Mouse (Mus musculus) left cerebral cortex, postnatal 36 days (tissue): ENCODE results near the gene Irf3. TPM values are rescaled to one million over a fixed set of nuclear protein-coding genes. Genes with fewer than 3 reads are reported as not detected.

Experiments
- DNase-seq, 2 experiments: peaks; one replicate each; pipeline ENCODE4 v3.0.0; 2021 to 2022; ENCODE audit warnings: low spot score in 2 of 2, mixed read lengths in 1 of 2
- intact Hi-C: fragments of 180-260 bp; cut with DNase I; formaldehyde crosslinking; loops from one replicate; pipeline ENCODE4 v1.15.1; 2025
- microRNA-seq: library from miRNA; unstranded; fragments of <30 nt; microRNA quantifications from one replicate; pipeline ENCODE4 v1.2.0, GENCODE M21; 2022
- total RNA-seq, 2 experiments: library from RNA; stranded (reverse); gene quantifications; 2 replicates each; pipeline ENCODE4 v1.2.3; 2021

The Irf3 gene
- total RNA-seq, 2 experiments from 2014 or later: 29.2 to 38.7 TPM

DNA sequence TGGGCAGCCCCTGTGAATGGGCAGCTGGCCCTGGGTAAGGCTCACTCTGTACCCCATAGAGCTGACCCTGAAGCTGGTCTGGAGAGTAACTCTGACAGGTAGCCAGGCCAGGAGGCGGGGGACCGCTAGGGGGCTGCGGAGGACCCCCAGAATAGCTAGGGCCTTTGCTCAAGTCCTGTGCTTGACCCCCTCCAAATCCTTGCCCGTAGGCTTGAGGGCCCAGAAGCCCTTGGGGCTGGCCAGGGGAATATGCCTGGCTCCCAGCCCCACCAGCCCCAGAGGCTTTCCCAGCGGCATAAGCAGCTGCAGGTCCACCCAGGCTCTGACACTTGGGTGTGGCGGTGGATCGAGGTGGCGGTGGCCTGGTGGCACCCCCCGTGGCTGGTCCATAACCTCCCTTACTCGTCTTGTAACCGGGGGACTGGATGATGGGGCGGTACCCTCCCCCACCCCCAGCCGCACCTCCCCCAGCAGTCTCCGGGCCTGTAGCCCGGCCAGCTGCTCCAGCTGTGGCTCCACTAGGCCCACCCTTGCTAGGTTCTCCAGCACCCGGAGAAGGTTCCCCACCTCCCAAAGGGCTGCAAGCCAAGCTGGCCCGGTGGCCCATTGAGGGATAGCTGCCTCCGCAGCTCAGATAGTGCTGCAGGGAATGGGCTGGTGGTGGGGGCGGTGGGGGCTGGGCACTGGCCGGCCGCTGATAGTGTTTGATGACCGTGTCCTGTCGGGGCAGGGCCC, 51.6 kb downstream of the Irf3 start:
- intact Hi-C loops: no loop called here
- DNase-seq: no peak

- intact Hi-C loops: loop anchor here (5.0 kb wide), 2 partner anchors 34 to 69 kb away; partner anchors contain the start of genes Rras and Scaf1
Measured at GRCm38 (mm10) chr7:45050945-45051600, 53.6 kb downstream of the Irf3 start.

DNA sequence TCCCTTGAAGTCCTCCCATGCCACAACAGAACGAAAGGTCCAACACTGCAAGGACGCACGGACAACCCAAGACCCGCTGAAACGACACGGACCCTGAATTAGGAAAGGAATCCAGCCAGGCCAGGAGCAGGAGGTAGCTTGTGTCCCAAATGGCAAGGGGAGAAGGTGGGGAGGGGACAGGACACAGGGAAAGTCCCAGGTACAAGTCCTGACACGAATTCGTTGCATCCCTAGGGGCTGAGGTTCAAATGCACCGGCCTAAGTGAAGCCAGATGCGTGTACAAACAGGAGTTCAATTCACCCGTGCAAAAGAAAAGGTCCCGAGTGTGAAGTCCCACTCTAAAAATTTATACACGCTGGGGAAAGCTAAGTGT, 54.1 kb downstream of the Irf3 start:
- DNase-seq: no peak
- intact Hi-C loops: loop anchor here (5.0 kb wide), 2 partner anchors 34 to 69 kb away; partner anchors contain the start of genes Rras and Scaf1

More at GRCm38 (mm10) chr7:45050945-45051600, 53.6 kb downstream of the Irf3 start:
- DNase-seq: peak; percentile 56 to 62

Small RNAs within 50 kb of the gene (microRNA-seq; reads per million reads assigned to microRNA genes)
- gene Mir7054: 1.0 reads per million

Other genes starting within 250 kb of the Irf3 start
- gene Vrk3, start 249.2 kb upstream of the Irf3 start, total RNA-seq: 10 to 100 TPM; 28.1 to 29.4 TPM
- gene Zfp473, start 246.6 kb upstream of the Irf3 start, total RNA-seq: under 1 TPM; 0.32 to 0.36 TPM
- gene Nup62, start 181.6 kb upstream of the Irf3 start, total RNA-seq: 10 to 100 TPM; 28.1 to 32.2 TPM
- gene Il4i1, start 181.3 kb upstream of the Irf3 start, total RNA-seq: 1 to 10 TPM; 2.2 to 2.4 TPM
- gene Atf5, start 181.0 kb upstream of the Irf3 start, total RNA-seq: 10 to 100 TPM; 22.2 to 26.5 TPM
- gene Akt1s1, start 148.7 kb upstream of the Irf3 start, total RNA-seq: 10 to 100 TPM; 67.7 to 73.6 TPM
- 10 to 100 TPM; 71.9 to 75.6 TPM for gene Tbc1d17, start 148.6 kb upstream of the Irf3 start, total RNA-seq
- gene Pnkp, start 140.5 kb upstream of the Irf3 start, total RNA-seq: 10 to 100 TPM; 26.8 TPM
- gene Ptov1, start 127.9 kb upstream of the Irf3 start, total RNA-seq: 100 to 1,000 TPM; 284 to 285 TPM
- gene Med25, start 104.9 kb upstream of the Irf3 start, total RNA-seq: 10 to 100 TPM; 91.7 to 98.1 TPM
- 10 to 100 TPM; 18.2 to 20.6 TPM for gene Fuz, start 101.6 kb upstream of the Irf3 start, total RNA-seq
- 100 to 1,000 TPM; 346 to 355 TPM for gene Ap2a1, start 68.2 kb upstream of the Irf3 start, total RNA-seq
- gene Tsks, start 54.4 kb upstream of the Irf3 start, total RNA-seq: 1 to 10 TPM; 1.4 to 3.4 TPM
- gene Cpt1c, start 22.8 kb upstream of the Irf3 start, total RNA-seq: 10 to 100 TPM; 85.4 to 97.7 TPM
- 100 to 1,000 TPM; 143 to 145 TPM for gene Prmt1, start 11.1 kb upstream of the Irf3 start, total RNA-seq
- gene Bcl2l12, start 1.1 kb downstream of the Irf3 start, total RNA-seq: 1 to 10 TPM; 1.8 to 2.6 TPM
- 100 to 1,000 TPM; 174 to 177 TPM for gene Scaf1, start 18.7 kb downstream of the Irf3 start, total RNA-seq
- 10 to 100 TPM; 12.9 to 13.9 TPM for gene Rras, start 20.3 kb downstream of the Irf3 start, total RNA-seq
- gene Prr12, start 55.2 kb downstream of the Irf3 start, total RNA-seq: 10 to 100 TPM; 64.9 to 75.3 TPM
- 10 to 100 TPM; 59.7 to 63.7 TPM for gene Nosip, start 64.8 kb downstream of the Irf3 start, total RNA-seq
- gene Prrg2, start 65.0 kb downstream of the Irf3 start, total RNA-seq: 1 to 10 TPM; 5.4 to 7.4 TPM
- 1 to 10 TPM; 3.8 to 4.9 TPM for gene Rcn3, start 94.6 kb downstream of the Irf3 start, total RNA-seq
- gene Fcgrt, start 106.2 kb downstream of the Irf3 start, total RNA-seq: 10 to 100 TPM; 22.3 to 22.7 TPM
- gene Rps11, start 126.8 kb downstream of the Irf3 start, total RNA-seq: 100 to 1,000 TPM; 405 to 466 TPM
- gene Rpl13a, start 131.1 kb downstream of the Irf3 start, total RNA-seq: 100 to 1,000 TPM; 614 to 796 TPM
- gene Gm45713, start 138.6 kb downstream of the Irf3 start, total RNA-seq: not detected
- 1 to 10 TPM; 3.7 to 6.1 TPM for gene Flt3l, start 138.8 kb downstream of the Irf3 start, total RNA-seq
- gene Pih1d1, start 156.7 kb downstream of the Irf3 start, total RNA-seq: 10 to 100 TPM; 44.8 to 53.6 TPM
- 10 to 100 TPM; 12.2 to 21.5 TPM for gene Aldh16a1, start 156.9 kb downstream of the Irf3 start, total RNA-seq
- gene Slc17a7, start 166.3 kb downstream of the Irf3 start, total RNA-seq: 1,000 to 10,000 TPM; 1,276 to 1,585 TPM
- gene Gfy, start 181.9 kb downstream of the Irf3 start, total RNA-seq: under 1 TPM; 0.17 to 0.50 TPM
- not detected for gene Pth2, start 183.3 kb downstream of the Irf3 start, total RNA-seq
- gene Ccdc155, start 207.2 kb downstream of the Irf3 start, total RNA-seq: 1 to 10 TPM; 5.1 to 5.2 TPM
- gene Dkkl1, start 214.5 kb downstream of the Irf3 start, total RNA-seq: 10 to 100 TPM; 25.9 to 29.9 TPM
- gene Tead2, start 218.1 kb downstream of the Irf3 start, total RNA-seq: 1 to 10 TPM; 3.9 to 5.6 TPM
- 1 to 10 TPM; 5.0 to 5.9 TPM for gene Cd37, start 241.5 kb downstream of the Irf3 start, total RNA-seq
- 1 to 10 TPM; 1.2 to 1.6 TPM for gene Slc6a16, start 243.4 kb downstream of the Irf3 start, total RNA-seq